Mouse (Mus musculus): ENCODE data around the gene Abcc3.

Gene Abcc3

DNA sequence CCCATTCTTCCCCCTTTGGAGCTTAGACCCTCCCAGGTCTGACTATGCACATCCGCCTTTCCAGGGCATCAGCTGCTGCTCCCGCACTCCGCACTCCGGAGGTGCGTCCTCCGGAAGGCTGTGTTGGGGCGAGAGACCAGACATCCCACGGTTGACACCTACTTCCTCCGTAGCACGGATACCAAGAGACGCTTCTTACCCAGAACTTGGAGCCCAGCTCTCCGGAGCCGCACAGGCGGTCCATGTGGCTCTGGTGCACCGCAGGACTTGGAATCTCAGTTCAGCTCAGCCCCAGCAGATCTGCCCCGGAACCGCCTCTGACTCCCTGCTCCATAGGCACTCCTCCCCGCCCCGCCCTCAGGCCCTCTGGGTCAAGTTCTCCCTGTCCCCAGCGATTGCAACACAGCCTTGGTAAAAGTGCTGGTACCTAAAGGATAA is at the start of gene Abcc3:
TSS of gene Abcc3 (minus strand) at position 326 of the 438 bp plus-strand sequence.
- peak; percentile 27 for DNase-seq (ENCODE audit: inconsistent ontology term)

DNA sequence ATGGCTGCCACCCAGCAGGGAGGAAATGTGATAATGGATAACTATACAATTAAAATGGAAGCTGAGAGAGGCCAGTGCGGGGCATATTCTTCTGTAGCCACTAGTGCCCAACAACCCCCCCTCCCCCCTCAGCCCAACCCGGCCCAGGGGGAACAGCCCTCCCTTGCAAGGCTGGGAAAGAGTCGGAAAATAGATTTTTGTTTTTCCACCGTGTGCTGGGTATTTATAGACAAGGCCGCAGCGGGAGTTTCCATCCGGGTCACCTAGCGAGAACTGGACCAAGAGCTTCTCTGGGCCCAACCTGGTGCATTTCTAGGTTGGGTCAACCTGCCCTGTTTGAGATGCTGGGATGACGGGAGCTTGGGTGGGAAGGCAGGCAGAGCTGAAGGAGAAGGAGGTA is 49.0 kb upstream of the Abcc3 start:
- DNase-seq (ENCODE audit: inconsistent ontology term) = no peak

DNA sequence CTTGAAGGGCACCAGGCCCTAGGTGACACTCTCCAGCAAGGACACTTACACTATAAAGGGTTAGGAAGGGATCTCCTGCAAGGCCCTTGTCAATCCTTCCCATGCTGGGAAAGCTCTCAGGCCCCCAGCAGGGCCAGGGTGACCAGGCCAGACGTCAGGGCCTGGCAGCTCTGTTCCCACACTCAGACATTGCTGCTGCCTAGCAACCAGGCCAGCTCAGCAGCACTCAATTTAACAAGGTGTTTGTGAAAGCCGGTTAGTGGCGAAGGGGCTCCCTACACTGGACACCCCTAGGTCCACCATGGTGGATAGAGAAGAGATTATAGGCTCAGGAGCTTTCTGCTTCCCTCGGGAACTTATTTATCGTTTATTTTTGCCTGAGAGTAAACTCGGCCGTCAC is 48.3 kb upstream of the Abcc3 start:
- no peak for DNase-seq (ENCODE audit: inconsistent ontology term)

DNA sequence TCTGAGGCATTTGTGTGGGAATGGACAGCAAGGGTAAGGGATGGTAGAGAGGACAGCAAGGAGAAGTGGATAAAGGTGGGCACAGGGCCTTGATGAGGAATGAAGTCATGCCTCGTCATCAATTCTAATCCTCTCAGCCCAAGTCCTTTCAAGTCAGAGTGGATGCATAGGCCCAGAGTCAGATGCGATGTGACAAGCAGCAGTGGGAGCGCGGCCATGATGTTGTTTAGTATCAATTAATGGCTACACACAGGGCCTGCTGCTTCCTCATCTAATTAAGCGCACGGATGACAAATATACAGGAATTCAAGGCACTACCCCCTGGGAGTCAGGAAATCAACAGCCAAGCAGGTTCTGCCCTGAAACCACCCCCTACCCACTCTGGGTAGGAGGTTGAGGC is 47.6 kb upstream of the Abcc3 start:
- peak; percentile 56 for DNase-seq (ENCODE audit: inconsistent ontology term)

DNA sequence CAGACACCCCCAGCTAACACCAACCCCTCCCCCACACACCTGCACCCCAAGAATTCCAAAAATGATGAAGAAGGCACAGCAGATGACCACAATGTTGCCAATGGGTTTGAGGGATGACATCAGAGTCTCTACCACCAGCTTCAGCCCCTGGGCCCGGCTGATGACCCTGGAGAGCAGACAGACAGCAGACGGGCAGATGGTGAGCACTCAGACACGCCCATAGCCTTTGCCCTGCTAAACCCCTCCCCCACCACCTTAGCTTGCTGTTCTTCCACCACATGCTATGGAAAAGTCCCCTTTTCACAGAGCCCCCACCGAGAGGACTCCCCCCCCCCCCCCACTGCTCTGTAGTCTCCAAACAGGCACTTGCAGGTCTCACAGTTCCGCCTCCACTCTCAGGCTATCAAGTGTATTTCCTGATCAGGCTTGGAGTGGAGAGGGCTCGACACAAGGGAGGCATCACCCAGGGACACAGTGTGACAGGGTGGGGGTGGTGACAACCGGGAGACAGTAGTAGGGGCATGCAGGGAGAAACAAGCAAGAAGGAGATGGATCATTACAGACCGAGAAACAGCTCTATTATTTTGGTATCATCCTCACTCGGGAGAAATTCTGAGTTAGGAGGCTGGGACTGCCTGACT is 36.3 kb upstream of the Abcc3 start:
- peak; percentile 36 for DNase-seq (ENCODE audit: inconsistent ontology term)

DNA sequence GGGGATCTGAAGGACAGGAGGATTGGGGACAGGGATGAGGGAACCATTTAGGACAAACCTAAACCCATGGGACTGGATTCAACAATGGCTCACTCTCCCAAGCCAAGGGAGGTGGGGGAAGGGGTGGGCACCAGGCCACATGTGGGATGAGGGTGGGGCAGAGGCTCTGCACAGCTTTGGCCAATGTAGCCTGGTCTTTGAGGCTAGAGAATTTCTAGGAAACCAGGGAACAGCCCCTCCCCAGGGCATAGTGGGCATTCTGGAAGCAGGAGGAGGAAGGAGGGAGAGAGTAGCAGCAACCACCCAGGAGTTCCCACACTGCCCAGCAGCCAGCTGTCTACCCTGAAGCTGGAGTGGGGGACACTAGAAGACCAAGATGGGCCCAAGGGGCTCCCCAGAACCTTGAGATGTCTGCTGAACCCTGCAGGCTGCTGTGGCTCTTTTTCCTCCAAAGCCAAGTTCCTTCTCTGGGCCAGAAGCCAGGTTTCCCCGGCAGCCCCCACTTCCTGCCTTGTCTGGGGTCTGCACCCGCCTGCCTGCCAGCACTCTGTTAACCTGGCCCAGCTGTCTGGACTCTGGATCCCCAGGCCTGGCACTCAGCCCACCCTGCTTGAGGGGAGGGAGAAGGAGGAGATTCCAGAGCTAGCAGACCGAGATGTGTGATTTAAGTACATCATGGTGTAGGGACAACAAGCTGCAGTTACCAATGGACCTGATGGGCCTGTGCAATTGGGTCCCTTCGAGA is 35.5 kb upstream of the Abcc3 start:
- peak; percentile 89 for DNase-seq (ENCODE audit: inconsistent ontology term)

DNA sequence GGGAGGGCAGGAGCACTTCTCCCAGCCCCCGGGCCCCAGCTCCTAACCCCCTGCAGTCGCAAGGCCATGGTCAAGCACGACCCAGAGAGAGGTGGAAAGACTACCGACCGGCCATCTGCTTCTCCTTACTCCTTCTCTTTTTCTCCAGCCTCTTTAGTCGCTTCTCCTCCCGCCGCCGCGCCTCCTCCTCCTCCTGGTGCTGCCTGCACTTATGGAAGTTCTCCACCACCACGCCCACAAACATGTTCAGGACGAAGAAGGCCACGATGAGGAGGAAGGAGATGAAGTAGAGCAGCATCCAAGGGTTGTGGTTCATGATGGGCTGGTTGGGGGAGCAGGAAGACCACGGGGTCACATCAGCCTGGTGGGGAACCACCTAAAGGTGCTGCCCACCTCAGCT is 32.9 kb upstream of the Abcc3 start:
- DNase-seq (ENCODE audit: inconsistent ontology term) = no peak

DNA sequence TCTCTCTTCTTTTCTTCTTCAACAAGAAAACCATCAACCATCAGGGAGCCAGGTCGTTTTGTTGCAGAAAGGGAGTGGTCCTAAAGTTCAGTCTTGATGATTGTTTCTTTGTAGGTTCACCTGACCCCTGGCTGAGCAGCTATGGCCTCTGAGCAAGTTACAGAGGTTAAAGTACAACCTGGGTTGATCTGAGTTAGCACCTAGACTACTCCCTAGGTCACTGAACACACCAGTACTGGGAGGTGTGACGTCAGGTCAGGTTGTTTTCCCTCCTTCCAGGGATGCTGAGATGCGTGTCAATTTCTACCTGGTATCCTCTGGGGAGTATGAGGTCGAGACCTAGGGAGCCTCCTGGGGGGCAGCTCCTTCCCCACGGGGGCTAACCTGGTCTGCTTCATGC is 32.4 kb upstream of the Abcc3 start:
- DNase-seq (ENCODE audit: inconsistent ontology term) = no peak

DNA sequence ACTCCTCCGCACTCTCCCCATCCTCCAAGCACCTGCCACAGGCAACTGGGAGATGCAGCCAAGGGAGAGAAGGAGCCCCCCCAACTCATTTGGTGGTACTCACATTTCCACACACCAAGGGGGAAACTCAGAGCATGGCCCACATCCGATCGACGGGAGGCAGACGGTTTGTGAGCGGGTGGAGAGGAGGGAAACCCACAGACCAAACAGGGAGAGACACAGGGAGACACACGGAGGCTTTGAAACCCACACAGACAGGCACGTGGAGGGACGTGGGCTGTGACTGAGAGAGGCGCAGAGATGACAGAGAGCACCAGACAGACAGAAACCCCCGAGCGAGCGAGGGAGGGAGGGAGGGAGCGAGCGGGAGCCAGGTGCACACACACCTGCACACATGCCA is 31.6 kb upstream of the Abcc3 start:
- DNase-seq (ENCODE audit: inconsistent ontology term) = no peak

DNA sequence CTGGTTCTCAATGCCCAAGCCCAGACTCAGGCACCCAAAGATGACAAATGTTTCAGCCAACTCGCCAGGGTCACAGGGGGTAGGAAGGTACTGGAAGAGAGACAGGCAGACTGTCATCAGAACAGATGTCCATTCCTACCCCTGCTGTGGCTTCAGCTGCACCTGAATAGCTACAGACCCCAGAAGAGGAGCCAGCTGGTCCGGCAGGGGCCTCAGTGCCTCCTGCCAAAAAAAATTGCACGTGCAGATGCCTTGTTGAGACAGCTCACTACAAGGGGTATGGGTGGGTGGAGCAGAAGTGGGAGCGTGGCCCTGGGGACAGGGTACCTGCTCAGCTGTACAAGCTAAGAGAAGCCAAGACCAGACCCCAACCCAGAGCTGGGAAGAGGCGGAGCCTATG is 31.1 kb upstream of the Abcc3 start:
- no peak for DNase-seq (ENCODE audit: inconsistent ontology term)

DNA sequence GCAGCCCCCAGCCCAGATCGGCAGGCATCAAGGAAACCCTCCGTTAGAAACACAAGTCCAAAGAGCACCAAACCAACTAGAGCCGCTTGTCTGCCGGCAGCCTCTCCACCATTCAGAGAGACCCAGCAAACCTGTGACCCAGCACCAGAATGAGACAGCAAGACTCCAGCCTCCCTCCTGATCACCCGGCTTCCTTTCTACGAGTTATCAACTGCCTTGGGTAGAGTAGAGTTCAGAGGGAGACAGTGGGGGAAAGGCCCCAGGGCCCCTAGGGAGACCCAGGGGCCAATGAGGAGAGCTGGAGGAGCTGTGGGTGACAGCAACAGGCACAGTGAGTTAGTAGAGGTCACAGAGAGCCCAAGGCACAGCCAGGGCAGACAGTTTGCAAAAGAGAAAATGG is 28.2 kb upstream of the Abcc3 start:
- DNase-seq (ENCODE audit: inconsistent ontology term) = no peak

DNA sequence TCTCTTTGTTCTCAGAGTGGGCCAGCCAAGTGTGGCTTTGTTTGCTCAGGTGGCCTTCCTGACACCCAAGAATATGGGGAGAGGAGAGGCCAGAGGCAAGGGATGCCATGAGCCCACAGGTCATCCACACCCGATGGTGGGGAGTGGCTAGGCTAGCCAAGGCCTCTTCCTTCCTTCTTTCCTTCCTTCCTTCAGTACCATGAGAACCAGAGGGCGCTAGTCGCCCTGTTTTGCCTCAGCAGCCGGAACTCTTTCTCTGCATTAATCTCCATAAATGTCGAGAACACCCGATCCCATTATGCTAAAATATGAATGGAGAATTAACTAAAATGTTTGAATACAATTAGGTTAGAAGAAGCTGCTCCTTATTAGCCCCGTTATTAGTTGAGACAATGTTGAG is 27.5 kb upstream of the Abcc3 start:
- DNase-seq (ENCODE audit: inconsistent ontology term) = no peak

DNA sequence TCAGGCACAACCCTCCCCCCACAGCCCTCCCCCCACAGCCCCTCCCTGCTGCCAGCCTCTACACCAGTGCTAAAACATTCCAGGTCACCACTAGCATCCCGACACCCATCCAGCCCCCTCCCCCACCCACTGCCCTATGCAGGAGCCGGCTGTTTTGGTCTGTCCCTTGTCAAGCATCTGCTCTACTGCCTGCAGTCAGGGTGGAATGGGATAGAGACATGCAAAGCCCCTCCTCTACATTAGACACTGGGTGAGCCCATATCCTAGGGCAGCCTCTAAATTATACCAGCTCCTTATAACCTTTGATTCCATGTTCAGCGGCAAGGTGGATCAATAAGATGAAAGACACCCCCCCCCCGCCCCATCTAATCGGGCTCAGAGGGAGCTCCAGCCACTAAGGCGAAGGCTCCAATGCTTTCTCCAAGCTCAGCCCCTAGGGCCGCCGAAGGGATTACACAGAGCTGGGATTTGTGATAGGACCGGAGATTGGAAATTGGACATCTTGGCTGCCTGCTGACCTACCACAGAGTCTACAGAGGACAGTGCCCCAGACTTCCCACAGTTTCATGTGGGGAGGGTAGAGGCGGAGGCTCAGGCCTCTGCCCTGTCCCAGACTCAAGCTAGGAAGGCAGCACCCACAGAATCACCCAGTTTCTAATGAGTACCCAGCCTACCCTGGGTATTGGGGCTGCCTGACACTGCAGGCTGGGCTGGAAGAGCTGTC is 26.4 kb upstream of the Abcc3 start:
- no peak for DNase-seq (ENCODE audit: inconsistent ontology term)

DNA sequence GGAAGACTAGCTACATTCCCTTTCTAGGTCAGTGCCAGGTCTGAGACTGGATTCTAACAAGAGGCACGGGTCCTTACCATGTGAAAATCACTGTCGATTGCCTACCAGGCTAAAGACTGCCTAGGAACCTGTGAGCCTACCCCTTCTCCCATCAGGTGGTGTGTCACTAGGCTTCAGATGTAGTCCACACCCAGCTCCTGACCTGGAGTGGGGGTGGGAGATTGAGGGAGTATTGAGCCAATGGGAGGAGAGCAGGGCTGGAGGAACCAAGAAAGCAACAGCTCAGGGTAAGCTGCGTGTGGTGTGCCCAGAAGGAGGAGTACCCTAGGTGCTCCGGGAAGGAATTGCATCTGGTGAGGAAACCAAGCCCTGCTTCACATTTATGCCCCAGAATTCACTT is 21.2 kb upstream of the Abcc3 start:
- DNase-seq (ENCODE audit: inconsistent ontology term) = no peak

DNA sequence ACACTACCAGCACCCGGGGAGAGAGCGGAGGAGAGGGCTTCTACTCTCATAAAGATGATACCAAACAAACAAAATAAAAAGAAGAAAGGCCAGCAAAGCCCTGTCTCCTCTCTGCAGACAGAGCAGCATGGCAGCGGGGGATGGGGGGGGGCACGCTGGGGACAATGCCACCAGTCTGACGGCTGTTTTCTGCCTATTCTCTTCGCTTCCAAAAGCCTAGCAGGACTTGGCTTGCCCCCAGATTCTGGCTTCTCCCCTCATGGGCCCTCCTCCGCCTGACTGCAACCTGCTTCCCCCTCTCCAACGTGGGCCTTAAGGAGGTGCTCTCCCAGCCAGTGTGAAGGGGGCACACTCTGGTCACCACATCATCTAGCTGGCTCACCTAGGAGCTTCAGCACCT is 20.7 kb upstream of the Abcc3 start:
- DNase-seq (ENCODE audit: inconsistent ontology term) = peak; percentile 65

DNA sequence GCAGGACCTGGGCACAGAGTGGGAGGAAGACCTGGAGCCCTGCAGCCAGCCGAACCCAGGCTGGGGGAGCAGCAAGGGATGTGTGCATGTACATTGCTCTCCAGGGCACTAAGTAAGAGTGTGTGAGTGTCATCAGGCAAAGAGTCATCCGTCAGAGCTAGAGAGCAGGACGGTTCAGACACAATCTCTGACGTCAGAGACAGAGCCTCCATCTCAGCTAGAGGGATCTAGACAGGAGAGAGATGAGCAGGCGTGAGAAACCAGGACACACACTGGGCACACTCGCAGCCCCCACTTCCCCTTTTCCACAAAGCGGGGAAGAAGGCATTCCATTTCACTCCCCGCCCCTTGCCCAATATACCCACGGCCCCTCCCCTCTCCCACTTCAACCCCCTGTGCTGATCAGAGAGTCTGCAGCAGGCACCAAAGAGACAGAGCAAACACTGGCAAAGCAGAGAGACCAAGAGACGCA is 20.2 kb upstream of the Abcc3 start:
- peak; percentile 38 for DNase-seq (ENCODE audit: inconsistent ontology term)

DNA sequence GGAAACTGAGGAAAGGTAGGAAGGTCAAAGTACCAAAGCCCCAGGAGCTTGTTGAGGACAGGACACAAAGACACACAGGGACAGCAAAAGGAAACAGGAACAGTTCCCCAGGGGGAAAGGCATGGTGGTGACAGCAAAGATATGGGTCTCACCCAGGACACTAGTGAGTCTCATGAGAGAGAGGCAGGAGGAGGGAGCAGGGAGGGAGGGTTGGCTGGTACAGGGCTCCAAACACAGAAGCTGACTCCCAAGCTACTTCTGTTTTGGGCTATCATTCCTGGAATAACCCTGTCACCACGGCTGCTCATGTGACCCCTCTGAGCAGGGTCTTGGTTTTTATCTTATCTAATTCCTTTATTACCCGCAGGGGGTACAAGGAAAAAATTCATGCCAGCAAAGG is 19.8 kb upstream of the Abcc3 start:
- no peak for DNase-seq (ENCODE audit: inconsistent ontology term)

DNA sequence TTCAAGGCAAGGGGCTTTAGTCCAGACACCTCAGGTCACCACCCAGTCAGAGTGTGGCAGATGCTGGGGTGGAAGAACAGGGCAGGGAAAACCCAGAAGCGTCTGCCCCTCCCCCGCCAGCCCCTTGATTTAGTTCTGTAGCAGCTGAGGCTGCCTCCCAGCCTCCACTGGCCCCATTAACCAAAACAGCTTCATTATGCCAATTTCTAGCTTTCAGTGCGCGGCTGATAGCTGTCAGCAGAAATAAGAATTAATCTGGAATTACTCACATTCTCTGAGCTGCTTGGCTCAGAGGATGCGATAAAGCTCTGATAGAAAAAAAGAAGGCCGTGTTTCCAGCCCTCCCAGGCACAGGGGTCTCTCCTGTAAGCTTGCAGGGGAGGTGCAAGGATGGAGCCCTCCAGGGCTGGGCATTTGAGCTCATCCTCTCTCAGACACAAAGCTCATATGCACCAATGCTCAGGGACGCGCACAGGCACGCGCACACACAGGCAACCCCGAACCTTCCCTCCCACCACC is 15.1 kb upstream of the Abcc3 start:
- DNase-seq (ENCODE audit: inconsistent ontology term) = peak; percentile 49

DNA sequence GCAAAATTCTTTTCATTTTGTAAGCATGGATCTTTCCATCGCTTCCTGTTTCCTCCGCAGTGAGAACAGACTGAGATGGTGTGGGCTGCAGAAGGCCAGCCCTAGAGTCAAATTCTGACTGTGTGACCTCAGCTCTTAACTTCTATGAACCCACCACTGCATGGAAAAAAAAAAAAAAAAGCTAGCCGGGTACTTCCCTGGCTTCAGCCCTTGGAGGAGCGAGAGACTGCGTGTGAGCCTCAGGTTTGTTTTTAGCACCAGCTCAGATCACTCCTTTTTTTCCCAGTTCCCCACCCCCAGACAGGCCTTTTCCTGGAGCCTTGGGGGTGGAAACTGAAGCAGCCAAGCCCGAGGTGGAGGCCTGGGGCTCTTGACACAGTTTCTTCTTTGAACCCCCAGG is 12.6 kb upstream of the Abcc3 start:
- no peak for DNase-seq (ENCODE audit: inconsistent ontology term)

DNA sequence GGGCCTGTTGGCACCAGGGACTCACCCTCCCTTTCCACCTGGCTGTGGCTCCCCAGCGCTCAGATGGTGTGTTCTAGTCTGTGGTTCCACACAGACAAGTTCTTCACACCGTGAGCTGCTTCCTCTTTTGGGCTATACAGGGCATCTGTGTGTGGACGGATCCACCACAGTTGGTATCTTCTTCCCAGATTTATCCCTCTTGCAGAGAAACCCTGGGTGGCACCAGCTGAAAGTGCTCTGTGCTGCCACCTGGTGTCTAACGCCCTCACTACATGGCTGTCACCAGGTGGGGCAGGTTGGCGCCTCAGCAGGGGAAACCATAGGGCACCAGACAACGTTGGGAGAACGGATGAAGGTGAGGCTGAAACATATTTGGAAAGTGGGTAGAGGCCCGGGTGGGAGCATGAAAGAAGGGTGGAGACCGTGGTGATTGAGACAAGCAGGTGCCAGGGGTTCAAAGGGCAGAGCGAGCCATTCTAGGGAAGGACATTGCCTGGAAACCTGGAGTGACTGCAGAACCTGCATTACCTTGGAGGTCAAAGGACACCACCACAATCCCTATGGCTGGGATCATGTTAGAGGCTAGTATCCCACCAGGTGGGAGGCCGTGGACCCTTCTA is 12.0 kb upstream of the Abcc3 start:
- peak; percentile 38 for DNase-seq (ENCODE audit: inconsistent ontology term)

DNA sequence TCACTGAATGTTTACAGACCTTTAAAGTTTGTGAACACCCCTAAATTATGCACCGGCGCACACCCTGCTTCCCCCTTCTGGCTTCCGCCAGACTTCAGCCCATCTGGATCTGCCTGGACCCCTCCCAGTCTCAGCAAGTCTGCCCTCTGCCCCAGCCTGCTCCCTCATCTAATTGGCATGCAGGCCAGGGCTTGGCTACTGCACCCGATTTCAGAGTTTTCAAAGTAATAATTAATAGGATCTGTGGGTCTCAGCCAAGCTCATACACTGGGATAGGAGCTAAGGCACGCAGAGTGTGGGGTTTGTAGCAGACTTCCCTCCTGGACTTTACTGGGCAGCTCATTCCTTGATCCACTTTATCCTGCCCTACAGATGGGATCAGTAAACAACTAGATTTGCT is 11.4 kb upstream of the Abcc3 start:
- DNase-seq (ENCODE audit: inconsistent ontology term) = peak; percentile 36

DNA sequence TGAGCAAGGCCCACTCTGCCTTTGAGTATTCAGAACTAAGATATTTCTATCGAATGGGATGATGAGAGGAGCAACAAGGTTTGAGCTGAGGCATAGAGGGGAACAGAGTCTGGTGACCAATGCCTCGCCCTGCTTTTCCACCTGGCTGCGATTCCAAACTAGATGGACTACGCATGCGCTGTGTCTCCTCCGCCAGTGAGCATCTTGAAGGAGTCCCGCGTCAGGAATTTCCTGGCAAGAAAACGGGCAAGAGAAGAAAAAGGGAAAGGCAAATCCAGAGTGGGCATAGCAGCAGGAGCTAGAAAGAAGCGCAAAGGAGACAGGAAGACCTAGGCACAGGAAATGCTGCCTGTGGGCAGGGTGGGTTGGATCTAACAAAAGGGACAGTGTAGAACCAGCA is 11.0 kb upstream of the Abcc3 start:
- no peak for DNase-seq (ENCODE audit: inconsistent ontology term)
